Mouse (Mus musculus) megakaryocyte progenitor cell, adult 5-6 weeks (primary cell): ENCODE data around the gene Minar1. TPM values are rescaled to one million over a fixed set of nuclear protein-coding genes. Genes with fewer than 3 reads are reported as not detected.

ENCODE experiments used
- total RNA-seq, 2 experiments: library from RNA; stranded (forward) in 1 of 2; stranded (reverse) in 1 of 2; fragments of 157-497, 149-512 nt in 1 of 2; fragments of 200-1000 nt in 1 of 2; gene quantifications; 2 replicates each; pipeline versions ENCODE4 v1.2.3 to v1.2.4; 2015 to 2017

The Minar1 gene
- total RNA-seq, 2 experiments from 2014 or later, result not detected

Other genes starting within 250 kb of the Minar1 start
- 322 and 358 TPM in 2 replicates for gene Tmed3, start 81.9 kb upstream of the Minar1 start, total RNA-seq (2015)
- gene Tmed3, start 81.9 kb upstream of the Minar1 start, total RNA-seq (2017), result 264 and 336 TPM in 2 replicates
- not detected in 2 replicates for gene Ankrd34c, start 115.3 kb upstream of the Minar1 start, total RNA-seq (2015)
- not detected in 2 replicates for gene Ankrd34c, start 115.3 kb upstream of the Minar1 start, total RNA-seq (2017)